ENCODE assay signal across 11 mouse cellular contexts in genomic region chr6:117995168-117995567, GRCm38 (mm10). TPM values are rescaled to one million over a fixed set of nuclear protein-coding genes. Genes with fewer than 3 reads are reported as not detected.
DNase-seq lines count a peak whose midpoint lies in the region; ATAC-seq and TF ChIP-seq lines count a peak whose summit lies in the region.
"Had no signal": no experiment of that assay in that cellular context is flagged by ENCODE, and none has a peak within 500 bp of the region (broad histone marks: within the 10 kb centered on the region; RNA-seq: fewer than 3 reads in every experiment).

No protein-coding gene starts in this region.

- H3K36me3 ChIP-seq in forebrain, embryonic 11.5 days (ENCODE audit: control insufficient read depth, insufficient read depth, low read length), result no peaks in the 10 kb centered on the region
- H3K36me3 ChIP-seq: lung, embryonic 15.5 days had no signal

- no peak overlapping the region for H3K4me2 ChIP-seq in forebrain, embryonic 11.5 days (ENCODE audit: low read depth, low read length, severe bottlenecking)
- H3K4me2 ChIP-seq: lung, embryonic 15.5 days had no signal

- H3K9ac ChIP-seq in forebrain, embryonic 11.5 days (ENCODE audit: low read length), result no peak overlapping the region
- H3K9ac ChIP-seq: lung, embryonic 15.5 days had no signal

- no peak overlapping the region for H3K27ac ChIP-seq in left cerebral cortex, adult 2 months
- H3K27ac ChIP-seq in forebrain, embryonic 11.5 days (ENCODE audit: low read depth, low read length), result no peak overlapping the region
- H3K27ac ChIP-seq: lung, embryonic 15.5 days had no signal

- intact Hi-C loops in left cerebral cortex, adult 2 months (cut with DNase I), result no loop called here

- H3K9me3 ChIP-seq in forebrain, embryonic 11.5 days (ENCODE audit: control insufficient read depth, low read length), result no peaks in the 10 kb centered on the region
- H3K9me3 ChIP-seq: lung, embryonic 15.5 days had no signal

- peak; percentile 28 for TF ChIP-seq CTCF in left cerebral cortex, adult 2 months (IDR thresholded peaks at IDR 0.05)

- no peaks in the 10 kb centered on the region for H3K4me1 ChIP-seq in forebrain, embryonic 11.5 days (replicated peaks; ENCODE audit: control insufficient read depth, insufficient read depth, low read length)
- H3K4me1 ChIP-seq: lung, embryonic 15.5 days had no signal

- DNase-seq in adrenal gland, postnatal 14 days, result peak; percentile 43
- no peak for DNase-seq in adrenal gland, postnatal 25 days
- DNase-seq in left cerebral cortex, adult 2 months (ENCODE audit: extremely low spot score in 1 of 2, low spot score in 2 of 2), result no peak
- DNase-seq in left cerebral cortex, adult 11 months (ENCODE audit: low spot score), result no peak
- peak; percentile 40 for DNase-seq in embryo, embryonic 10.5 days (ENCODE audit: low spot score)
- peak; percentile 23 for DNase-seq in retina, postnatal 7 days (ENCODE audit: low read depth, low spot score)
- no peak for DNase-seq in thymus, postnatal 14 days
- no peak for DNase-seq in forebrain, embryonic 11.5 days (ENCODE audit: low spot score)
- DNase-seq: kidney, adult 11 months had no signal

- no peak overlapping the region for H3K4me3 ChIP-seq in left cerebral cortex, adult 2 months
- no peak overlapping the region for H3K4me3 ChIP-seq in forebrain, embryonic 11.5 days (ENCODE audit: low read depth, low read length)
- H3K4me3 ChIP-seq: lung, embryonic 15.5 days had no signal

- WGBS in forebrain, embryonic 11.5 days, result 62% methylated on average over 9 of the region's 9 CpGs

- no peak for ATAC-seq in forebrain, embryonic 11.5 days (replicated peaks; ENCODE audit: low FRiP score)

- no peaks in the 10 kb centered on the region for H3K27me3 ChIP-seq in forebrain, embryonic 11.5 days (ENCODE audit: control insufficient read depth, insufficient read depth, low read length)

RNA-seq across cellular contexts. Expression of gene Rasgef1a, which starts 16.1 kb away (rescaled TPM):
- 0.19 and 0.64 TPM in 2 replicates for total RNA-seq in adrenal gland, postnatal 14 days (2021)
- total RNA-seq in adrenal gland, postnatal 25 days (2021), result 0.15 TPM in 1 of 2 replicates, not detected in the other
- 100 to 1,000 TPM; 208 to 213 TPM for total RNA-seq in left cerebral cortex, adult 2 months (2021)
- 0.13 and 0.20 TPM in 2 replicates for polyA plus RNA-seq in forebrain, embryonic 11.5 days (2014; fragmentation: Nextera tagmentation; extraction: Ambion mirVana)

RNA-seq across cellular contexts. Expression of gene Fxyd4, which starts 57.7 kb away (rescaled TPM):
- not detected in 2 replicates for total RNA-seq in adrenal gland, postnatal 14 days (2021)
- not detected in 2 replicates for total RNA-seq in adrenal gland, postnatal 25 days (2021)
- total RNA-seq in left cerebral cortex, adult 2 months (2021), result not detected
- 2.8 and 3.9 TPM in 2 replicates for polyA plus RNA-seq in forebrain, embryonic 11.5 days (2014; fragmentation: Nextera tagmentation; extraction: Ambion mirVana)
- total RNA-seq: left cerebral cortex, postnatal 36 days had no signal

Comparison
In these comparisons a context has a peak if more than half of its experiments do, and no peak if none do; other contexts are left out.
1. DNase-seq: peak in adrenal gland, postnatal 14 days (single experiment), embryo, embryonic 10.5 days (single experiment) and retina, postnatal 7 days (single experiment); none in adrenal gland, postnatal 25 days (single experiment), left cerebral cortex, adult 2 months (0 of 2), left cerebral cortex, adult 11 months (single experiment), thymus, postnatal 14 days (single experiment) and forebrain, embryonic 11.5 days (single experiment).
2. RNA of gene Rasgef1a, which starts 16.1 kb away (total RNA-seq): 208 to 213 TPM in left cerebral cortex, adult 2 months; 0.19 to 0.64 TPM in adrenal gland, postnatal 14 days and 0.15 TPM in adrenal gland, postnatal 25 days; every median in the first group is over 100 times any median in the second.